ENCODE assay signal across 12 mouse cellular contexts in genomic region chr3:121389366-121389765, GRCm38 (mm10). TPM values are rescaled to one million over a fixed set of nuclear protein-coding genes. Genes with fewer than 3 reads are reported as not detected.
DNase-seq lines count a peak whose midpoint lies in the region; ATAC-seq and TF ChIP-seq lines count a peak whose summit lies in the region.
"Had no signal": no experiment of that assay in that cellular context is flagged by ENCODE, and none has a peak within 500 bp of the region (broad histone marks: within the 10 kb centered on the region; RNA-seq: fewer than 3 reads in every experiment).

No protein-coding gene starts in this region.

- H3K27me3 ChIP-seq in liver, embryonic 12.5 days (replicated peaks) = no peaks in the 10 kb centered on the region
- no peaks in the 10 kb centered on the region for H3K27me3 ChIP-seq in hindbrain, embryonic 15.5 days

- no peaks in the 10 kb centered on the region for H3K9me3 ChIP-seq in liver, embryonic 12.5 days (replicated peaks)
- no peaks in the 10 kb centered on the region for H3K9me3 ChIP-seq in hindbrain, embryonic 15.5 days

- 46% methylated on average over 8 of the region's 8 CpGs for WGBS in liver, embryonic 12.5 days (ENCODE audit: insufficient replicate concordance)
- WGBS in hindbrain, embryonic 15.5 days = 57% methylated on average over 8 of the region's 8 CpGs

- H3K4me3 ChIP-seq in liver, embryonic 12.5 days = no peak overlapping the region
- no peak overlapping the region for H3K4me3 ChIP-seq in hindbrain, embryonic 15.5 days
- H3K4me3 ChIP-seq in layer of hippocampus, adult 2 months = no peak overlapping the region

- peak overlapping the region; percentile 40; the same call in 1 of the 2 replicates for H3K27ac ChIP-seq in liver, embryonic 12.5 days
- H3K27ac ChIP-seq in hindbrain, embryonic 15.5 days (replicated peaks) = 0 out of 2 replicates have a peak overlapping the region, but pooled peaks have one; percentile 45
- H3K27ac ChIP-seq in layer of hippocampus, adult 2 months = no peak overlapping the region
- H3K27ac ChIP-seq: macrophage had no signal

- DNase-seq in frontal cortex, adult 2 months (ENCODE audit: extremely low spot score in 1 of 2, low spot score in 1 of 2) = no peak
- no peak for DNase-seq in liver
- DNase-seq in layer of hippocampus, adult 2 months (ENCODE audit: low spot score in 2 of 2) = no peak
- no peak for DNase-seq in left cerebral cortex, adult 9 months (ENCODE audit: low spot score in 2 of 2)
- DNase-seq: adrenal gland, adult 8-10 months; thymus, adult 18-20 months had no signal

- no peaks in the 10 kb centered on the region for H3K36me3 ChIP-seq in liver, embryonic 12.5 days
- no peaks in the 10 kb centered on the region for H3K36me3 ChIP-seq in hindbrain, embryonic 15.5 days

- peaks cover 26% of the 10 kb centered on the region for H3K4me1 ChIP-seq in liver, embryonic 12.5 days
- peaks cover 19% of the 10 kb centered on the region for H3K4me1 ChIP-seq in hindbrain, embryonic 15.5 days (replicated peaks)

- H3K4me2 ChIP-seq in liver, embryonic 12.5 days = no peak overlapping the region
- H3K4me2 ChIP-seq in hindbrain, embryonic 15.5 days = no peak overlapping the region

- ATAC-seq in frontal cortex, adult (ENCODE audit: low TSS enrichment) = peak; percentile 45; the same call in 1 of the 2 replicates
- ATAC-seq in liver, embryonic 12.5 days = peak; percentile 69
- ATAC-seq in hindbrain, embryonic 15.5 days (ENCODE audit: low FRiP score, low read depth) = no peak
- ATAC-seq in megakaryocyte-erythroid progenitor cell, adult 5-6 weeks (replicated peaks; ENCODE audit: low FRiP score, low TSS enrichment, poor library complexity, severe bottlenecking) = peak; percentile 67

- TF ChIP-seq CTCF in layer of hippocampus, adult 2 months (conservative IDR thresholded peaks at IDR 0.05) = no peak

- H3K9ac ChIP-seq in liver, embryonic 12.5 days = no peak overlapping the region
- no peak overlapping the region for H3K9ac ChIP-seq in hindbrain, embryonic 15.5 days
- H3K9ac ChIP-seq: forebrain, postnatal 0 days had no signal

RNA-seq across cellular contexts. Expression of gene Cnn3, which starts 36.9 kb away (rescaled TPM):
- 188 and 193 TPM in 2 replicates for polyA plus RNA-seq in frontal cortex, adult 2 months (2012; rRNA removed)
- 138 and 143 TPM in 2 replicates for polyA plus RNA-seq in liver, embryonic 12.5 days (2016; fragmentation: Nextera tagmentation; extraction: Ambion mirVana)
- 423 and 447 TPM in 2 replicates for polyA plus RNA-seq in hindbrain, embryonic 15.5 days (2015; fragmentation: Nextera tagmentation; extraction: Ambion mirVana)
- total RNA-seq in megakaryocyte-erythroid progenitor cell, adult 5-6 weeks (2014; fragmentation: Nextera tagmentation) = 29.9 and 35.0 TPM in 2 replicates
- total RNA-seq in megakaryocyte-erythroid progenitor cell, adult 5-6 weeks (2017) = 25.8 and 27.0 TPM in 2 replicates
- total RNA-seq in layer of hippocampus, adult 2 months (2021) = 100 to 1,000 TPM in 1 of 2 experiments, 10 to 100 TPM in 1; 100.0 to 108 TPM
